Mouse (Mus musculus) forebrain, embryonic 15.5 days (tissue): Measurements from ENCODE around the gene Nop2. TPM values are rescaled to one million over a fixed set of nuclear protein-coding genes. Genes with fewer than 3 reads are reported as not detected.

Experiments
- ATAC-seq: fragments of 200-750 bp; cut with Nextera tagmentation; replicated peaks from 2 replicates; pipeline ENCODE4 v1.8.0; 2017; ENCODE audit warnings: mild to moderate bottlenecking, moderate TSS enrichment, moderate library complexity
- H3K27ac ChIP-seq: fragments of 300-500 bp; sonication (generic); replicated peaks from 2 replicates; pipeline ENCODE4 v1.5.1; 2015; ENCODE audit warnings: mild to moderate bottlenecking, inconsistent platforms
- H3K27me3 ChIP-seq: fragments of 300-500 bp; sonication (generic); 2 replicates; pipeline ENCODE4 v1.6.1; 2015; ENCODE audit warnings: inconsistent platforms
- H3K36me3 ChIP-seq: fragments of 300-500 bp; sonication (generic); 2 replicates; pipeline ENCODE4 v1.6.1; 2015; ENCODE audit warnings: mild to moderate bottlenecking, inconsistent platforms
- H3K4me1 ChIP-seq: fragments of 300-500 bp; sonication (generic); 2 replicates; pipeline ENCODE4 v1.6.1; 2015; ENCODE audit warnings: inconsistent platforms
- H3K4me2 ChIP-seq: fragments of 300-500 bp; sonication (generic); replicated peaks from 2 replicates; pipeline ENCODE4 v1.6.1; 2015; ENCODE audit warnings: mild to moderate bottlenecking, inconsistent platforms
- H3K4me3 ChIP-seq: fragments of 300-500 bp; sonication (generic); 2 replicates; pipeline ENCODE4 v1.5.1; 2015; ENCODE audit warnings: mild to moderate bottlenecking, inconsistent platforms
- H3K9ac ChIP-seq: fragments of 300-500 bp; sonication (generic); replicated peaks from 2 replicates; pipeline ENCODE4 v1.6.1; 2015; ENCODE audit warnings: mild to moderate bottlenecking, inconsistent platforms
- H3K9me3 ChIP-seq: fragments of 300-500 bp; sonication (generic); 2 replicates; pipeline ENCODE4 v1.6.1; 2016; ENCODE audit warnings: inconsistent platforms
- WGBS: fragments of 180-500 bp; shearing (Covaris S2); methylation state at CpG from one replicate; pipeline ENCODE4 v1.1.7; 2015; ENCODE audit warnings: mixed read lengths; 5-methylcytosine and 5-hydroxymethylcytosine counted together
- polyA plus RNA-seq: library from polyadenylated mRNA; unstranded; fragments of >200 nt; fragmentation: Nextera tagmentation; extraction: Ambion mirVana; gene quantifications from 2 replicates; pipeline ENCODE4 v1.2.1, GENCODE M21; 2015

Gene Nop2
- polyA plus RNA-seq, 1 experiment from 2014 or later, result 51.8 TPM

- peaks cover 9% of the 10 kb centered on the region for H3K36me3 ChIP-seq
- WGBS, result 77% methylated on average over 10 of the region's 10 CpGs
- no peaks in the 10 kb centered on the region for H3K27me3 ChIP-seq
- ATAC-seq, result no peak
- no peak overlapping the region for H3K27ac ChIP-seq
- H3K9ac ChIP-seq, result peak overlapping the region; percentile 95; the same call in 1 of the 2 replicates
- H3K4me3 ChIP-seq, result no peak overlapping the region
- H3K4me1 ChIP-seq, result peaks cover 44% of the 10 kb centered on the region
- H3K9me3 ChIP-seq, result no peaks in the 10 kb centered on the region
- H3K4me2 ChIP-seq, result peak overlapping the region; percentile 96
Measured at GRCm38 (mm10) chr6:125147329-125147728, 15.6 kb downstream of the Nop2 start.

- H3K27ac ChIP-seq, result no peak overlapping the region
- ATAC-seq, result no peak
- H3K36me3 ChIP-seq, result peaks cover 14% of the 10 kb centered on the region
- H3K9me3 ChIP-seq, result no peaks in the 10 kb centered on the region
- peak overlapping the region; percentile 28 for H3K9ac ChIP-seq
- peaks cover 44% of the 10 kb centered on the region for H3K4me1 ChIP-seq
- 79% methylated on average over 18 of the region's 18 CpGs for WGBS
- H3K4me2 ChIP-seq, result no peak overlapping the region
- no peaks in the 10 kb centered on the region for H3K27me3 ChIP-seq
- no peak overlapping the region for H3K4me3 ChIP-seq
Measured at GRCm38 (mm10) chr6:125148251-125148925, 16.7 kb downstream of the Nop2 start.

- no peak for ATAC-seq
Measured at GRCm38 (mm10) chr6:125148926-125149568, 17.3 kb downstream of the Nop2 start.

GRCm38 (mm10) chr6:125149569-125149950 is 17.9 kb downstream of the Nop2 start:
- H3K9ac ChIP-seq, result no peak overlapping the region
- H3K4me1 ChIP-seq, result peaks cover 38% of the 10 kb centered on the region
- no peak overlapping the region for H3K4me3 ChIP-seq
- H3K9me3 ChIP-seq, result no peaks in the 10 kb centered on the region
- H3K27ac ChIP-seq, result no peak overlapping the region
- H3K27me3 ChIP-seq, result no peaks in the 10 kb centered on the region
- H3K36me3 ChIP-seq, result peaks cover 19% of the 10 kb centered on the region
- ATAC-seq, result no peak
- no peak overlapping the region for H3K4me2 ChIP-seq
- WGBS, result 89% methylated on average over 7 of the region's 7 CpGs

More at GRCm38 (mm10) chr6:125148926-125149568, 17.3 kb downstream of the Nop2 start:
- Histone ChIP-seq H3K9ac (no peak overlapping the region), H3K36me3 (peaks cover 18% of the 10 kb centered on the region), H3K27me3 (no peaks in the 10 kb centered on the region), H3K4me3 (no peak overlapping the region), H3K4me2 (no peak overlapping the region), H3K4me1 (peaks cover 43% of the 10 kb centered on the region), H3K9me3 (no peaks in the 10 kb centered on the region), H3K27ac (no peak overlapping the region)
- 86% methylated on average over 16 of the region's 16 CpGs for WGBS

- Histone ChIP-seq H3K4me2 (no peak overlapping the region), H3K9ac (no peak overlapping the region), H3K9me3 (no peaks in the 10 kb centered on the region), H3K4me3 (no peak overlapping the region), H3K27ac (no peak overlapping the region), H3K36me3 (peaks cover 23% of the 10 kb centered on the region), H3K27me3 (no peaks in the 10 kb centered on the region), H3K4me1 (peaks cover 15% of the 10 kb centered on the region)
- WGBS, result 87% methylated on average over 22 of the region's 22 CpGs
- no peak for ATAC-seq
Measured at GRCm38 (mm10) chr6:125152212-125153017, 20.7 kb downstream of the Nop2 start.

GRCm38 (mm10) chr6:125153018-125153389 is 21.3 kb downstream of the Nop2 start:
- Histone ChIP-seq H3K9me3 (no peaks in the 10 kb centered on the region), H3K4me1 (peaks cover 9% of the 10 kb centered on the region), H3K36me3 (peaks cover 23% of the 10 kb centered on the region), H3K27me3 (no peaks in the 10 kb centered on the region), H3K27ac (no peak overlapping the region), H3K9ac (no peak overlapping the region), H3K4me3 (no peak overlapping the region), H3K4me2 (no peak overlapping the region)
- no peak for ATAC-seq
- WGBS, result 84% methylated on average over 5 of the region's 5 CpGs

- peaks cover 26% of the 10 kb centered on the region for H3K36me3 ChIP-seq
- no peak for ATAC-seq
Measured at GRCm38 (mm10) chr6:125153682-125154081, 22.0 kb downstream of the Nop2 start.

GRCm38 (mm10) chr6:125154550-125154949 is 22.8 kb downstream of the Nop2 start:
- Histone ChIP-seq H3K4me3 (no peak overlapping the region), H3K27ac (no peak overlapping the region), H3K4me1 (no peaks in the 10 kb centered on the region), H3K4me2 (no peak overlapping the region), H3K36me3 (peaks cover 35% of the 10 kb centered on the region), H3K27me3 (no peaks in the 10 kb centered on the region), H3K9me3 (no peaks in the 10 kb centered on the region), H3K9ac (no peak overlapping the region)
- no peak for ATAC-seq

More at GRCm38 (mm10) chr6:125153682-125154081, 22.0 kb downstream of the Nop2 start:
- H3K27ac ChIP-seq, result no peak overlapping the region
- H3K4me2 ChIP-seq, result no peak overlapping the region
- peaks cover 3% of the 10 kb centered on the region; the same call in 1 of the 2 replicates for H3K4me1 ChIP-seq
- H3K9ac ChIP-seq, result no peak overlapping the region
- no peak overlapping the region for H3K4me3 ChIP-seq
- 93% methylated on average over 4 of the region's 4 CpGs for WGBS
- no peaks in the 10 kb centered on the region for H3K9me3 ChIP-seq
- H3K27me3 ChIP-seq, result no peaks in the 10 kb centered on the region

- WGBS, result 91% methylated on average over 8 of the region's 8 CpGs
- Histone ChIP-seq H3K36me3 (peaks cover 39% of the 10 kb centered on the region), H3K27ac (no peak overlapping the region), H3K9ac (no peak overlapping the region), H3K4me1 (peaks cover 3% of the 10 kb centered on the region), H3K27me3 (no peaks in the 10 kb centered on the region), H3K4me2 (no peak overlapping the region), H3K9me3 (no peaks in the 10 kb centered on the region), H3K4me3 (no peak overlapping the region)
- no peak for ATAC-seq
Measured at GRCm38 (mm10) chr6:125155262-125155661, 23.6 kb downstream of the Nop2 start.

GRCm38 (mm10) chr6:125156491-125156890 is 24.8 kb downstream of the Nop2 start:
- H3K9me3 ChIP-seq, result no peaks in the 10 kb centered on the region
- H3K36me3 ChIP-seq, result peaks cover 51% of the 10 kb centered on the region
- peaks cover 15% of the 10 kb centered on the region for H3K4me1 ChIP-seq
- H3K27ac ChIP-seq, result no peak overlapping the region
- H3K4me3 ChIP-seq, result no peak overlapping the region
- 94% methylated on average over 3 of the region's 3 CpGs for WGBS
- H3K4me2 ChIP-seq, result no peak overlapping the region
- H3K27me3 ChIP-seq, result no peaks in the 10 kb centered on the region
- ATAC-seq, result no peak
- no peak overlapping the region for H3K9ac ChIP-seq

- H3K9ac ChIP-seq, result no peak overlapping the region
- H3K4me2 ChIP-seq, result no peak overlapping the region
- peaks cover 20% of the 10 kb centered on the region for H3K4me1 ChIP-seq
- no peak overlapping the region for H3K27ac ChIP-seq
- H3K9me3 ChIP-seq, result no peaks in the 10 kb centered on the region
- 32% methylated on average over 7 of the region's 7 CpGs for WGBS
- ATAC-seq, result no peak
- H3K27me3 ChIP-seq, result no peaks in the 10 kb centered on the region
- peaks cover 51% of the 10 kb centered on the region for H3K36me3 ChIP-seq
- no peak overlapping the region for H3K4me3 ChIP-seq
Measured at GRCm38 (mm10) chr6:125156903-125157614, 25.4 kb downstream of the Nop2 start.
